Comparison of ENCODE assay signal across 12 mouse cellular contexts in genomic region chr10:79738259-79738658, GRCm38 (mm10). TPM values are rescaled to one million over a fixed set of nuclear protein-coding genes. Genes with fewer than 3 reads are reported as not detected.
DNase-seq lines count a peak whose midpoint lies in the region; ATAC-seq and TF ChIP-seq lines count a peak whose summit lies in the region.
"Had no signal": no experiment of that assay in that cellular context is flagged by ENCODE, and none has a peak within 500 bp of the region (broad histone marks: within the 10 kb centered on the region; RNA-seq: fewer than 3 reads in every experiment).

No protein-coding gene starts in this region.

- H3K9me3 ChIP-seq in heart, postnatal 0 days (replicated peaks; ENCODE audit: control insufficient read depth, low read length) = peaks cover 7% of the 10 kb centered on the region; the same call in 1 of the 2 replicates
- H3K9me3 ChIP-seq in heart, embryonic 11.5 days (replicated peaks; ENCODE audit: control insufficient read depth, low read length) = peaks cover 58% of the 10 kb centered on the region
- H3K9me3 ChIP-seq in lung, embryonic 14.5 days (ENCODE audit: low read depth, low read length) = peaks cover 54% of the 10 kb centered on the region
- peaks cover 28% of the 10 kb centered on the region for H3K9me3 ChIP-seq in midbrain, embryonic 10.5 days (replicated peaks)

- no peaks in the 10 kb centered on the region for H3K27me3 ChIP-seq in heart, postnatal 0 days (ENCODE audit: control insufficient read depth, insufficient read depth, low read length)
- peaks cover 24% of the 10 kb centered on the region for H3K27me3 ChIP-seq in heart, embryonic 11.5 days (ENCODE audit: control insufficient read depth, insufficient read depth, low read length)
- no peaks in the 10 kb centered on the region for H3K27me3 ChIP-seq in lung, embryonic 14.5 days (ENCODE audit: insufficient read depth, low read length)
- no peaks in the 10 kb centered on the region for H3K27me3 ChIP-seq in small intestine, adult 2 months (ENCODE audit: control insufficient read depth, insufficient read depth, low read length)
- peaks cover 35% of the 10 kb centered on the region for H3K27me3 ChIP-seq in midbrain, embryonic 10.5 days (ENCODE audit: low read depth, poor library complexity, severe bottlenecking)

- H3K27ac ChIP-seq in heart, postnatal 0 days (ENCODE audit: low read depth) = no peak overlapping the region
- no peak overlapping the region for H3K27ac ChIP-seq in heart, embryonic 11.5 days (ENCODE audit: low read depth, low read length)
- no peak overlapping the region for H3K27ac ChIP-seq in lung, embryonic 14.5 days (ENCODE audit: low read depth)
- H3K27ac ChIP-seq in small intestine, adult 2 months (ENCODE audit: insufficient read depth, low read depth, low read length) = no peak overlapping the region
- H3K27ac ChIP-seq in midbrain, embryonic 10.5 days (replicated peaks) = no peak overlapping the region
- H3K27ac ChIP-seq: neural tube, embryonic 13.5 days had no signal

- no peak overlapping the region for H3K4me3 ChIP-seq in heart, postnatal 0 days (ENCODE audit: low read depth, low read length)
- H3K4me3 ChIP-seq in heart, embryonic 11.5 days (ENCODE audit: low read depth, low read length) = no peak overlapping the region
- H3K4me3 ChIP-seq in lung, embryonic 14.5 days (ENCODE audit: low read depth, low read length) = no peak overlapping the region
- H3K4me3 ChIP-seq in small intestine, adult 2 months (ENCODE audit: low read depth, low read length) = no peak overlapping the region
- no peak overlapping the region for H3K4me3 ChIP-seq in midbrain, embryonic 10.5 days
- H3K4me3 ChIP-seq: neural tube, embryonic 13.5 days had no signal

- peak; percentile 38 for TF ChIP-seq CTCF in heart, postnatal 0 days (IDR thresholded peaks at IDR 0.05; ENCODE audit: low read depth)
- TF ChIP-seq CTCF in lung, embryonic 14.5 days (IDR thresholded peaks at IDR 0.05; ENCODE audit: low read depth) = peak; percentile 56
- TF ChIP-seq CTCF in brain, embryonic 14.5 days (IDR thresholded peaks at IDR 0.05; ENCODE audit: borderline replicate concordance, extremely low read depth, insufficient read depth, insufficient read length) = peak; percentile 57
- peak; percentile 40; the same call in 1 of the 2 replicates for TF ChIP-seq CTCF in small intestine, adult 2 months (IDR thresholded peaks at IDR 0.05; ENCODE audit: extremely low read depth, insufficient read length, insufficient replicate concordance, low read depth, low read length)

- no peak for TF ChIP-seq POLR2A in brain, embryonic 14.5 days (IDR thresholded peaks at IDR 0.05; ENCODE audit: borderline replicate concordance, extremely low read depth, insufficient read depth, insufficient read length, poor library complexity, severe bottlenecking)
- no peak for TF ChIP-seq POLR2A in small intestine, adult 2 months (IDR thresholded peaks at IDR 0.05; ENCODE audit: low read depth, low read length)

- WGBS in heart, postnatal 0 days = 94% methylated on average over 10 of the region's 10 CpGs
- 93% methylated on average over 10 of the region's 10 CpGs for WGBS in heart, embryonic 11.5 days (ENCODE audit: insufficient replicate concordance)
- 93% methylated on average over 10 of the region's 10 CpGs for WGBS in lung, embryonic 14.5 days
- WGBS in small intestine, adult 2 months = 93% methylated on average over 10 of the region's 10 CpGs
- 89% methylated on average over 10 of the region's 10 CpGs for WGBS in midbrain, embryonic 10.5 days

- no peak overlapping the region for H3K9ac ChIP-seq in heart, postnatal 0 days (replicated peaks; ENCODE audit: low read depth, low read length)
- H3K9ac ChIP-seq in heart, embryonic 11.5 days (ENCODE audit: low read depth, low read length) = no peak overlapping the region
- no peak overlapping the region for H3K9ac ChIP-seq in lung, embryonic 14.5 days
- H3K9ac ChIP-seq: neural tube, embryonic 13.5 days had no signal

- TF ChIP-seq EP300 in heart, postnatal 0 days (IDR thresholded peaks at IDR 0.05; ENCODE audit: low read depth) = no peak

- H3K4me1 ChIP-seq in heart, postnatal 0 days (ENCODE audit: control insufficient read depth, insufficient read depth) = no peaks in the 10 kb centered on the region
- peaks cover 3% of the 10 kb centered on the region; the same call in 1 of the 2 replicates for H3K4me1 ChIP-seq in heart, embryonic 11.5 days (ENCODE audit: control insufficient read depth, insufficient read depth, low read length)
- H3K4me1 ChIP-seq in lung, embryonic 14.5 days (ENCODE audit: insufficient read depth) = no peaks in the 10 kb centered on the region
- H3K4me1 ChIP-seq in small intestine, adult 2 months (ENCODE audit: control insufficient read depth, insufficient read depth, insufficient read length, low read length) = peaks cover 13% of the 10 kb centered on the region
- peaks cover 17% of the 10 kb centered on the region for H3K4me1 ChIP-seq in midbrain, embryonic 10.5 days
- H3K4me1 ChIP-seq: neural tube, embryonic 13.5 days had no signal

- no peak for ATAC-seq in heart, postnatal 0 days (ENCODE audit: insufficient read depth, low read depth)
- ATAC-seq in heart, embryonic 11.5 days (replicated peaks; ENCODE audit: insufficient number of reproducible peaks, low FRiP score, low TSS enrichment) = no peak
- ATAC-seq in lung, embryonic 14.5 days (ENCODE audit: insufficient read depth) = no peak

- DNase-seq in heart, postnatal 0 days (ENCODE audit: low spot score) = no peak
- no peak for DNase-seq in lung, embryonic 14.5 days
- DNase-seq in lung, postnatal 25 days (ENCODE audit: low spot score) = no peak
- DNase-seq in brain, embryonic 14.5 days (ENCODE audit: low read depth) = no peak
- DNase-seq in midbrain, embryonic 10.5 days (ENCODE audit: low spot score) = no peak
- DNase-seq in ovary, postnatal 10 days (ENCODE audit: low spot score) = no peak
- DNase-seq: heart, postnatal 36 days had no signal

- H3K36me3 ChIP-seq in heart, postnatal 0 days (replicated peaks; ENCODE audit: control insufficient read depth, insufficient read depth, low read length) = peaks cover 85% of the 10 kb centered on the region
- peaks cover 78% of the 10 kb centered on the region for H3K36me3 ChIP-seq in heart, embryonic 11.5 days (ENCODE audit: control insufficient read depth, insufficient read depth, low read length)
- peaks cover 89% of the 10 kb centered on the region for H3K36me3 ChIP-seq in lung, embryonic 14.5 days (ENCODE audit: insufficient read depth)
- peaks cover 74% of the 10 kb centered on the region for H3K36me3 ChIP-seq in small intestine, adult 2 months (ENCODE audit: control insufficient read depth, insufficient read depth, low read length)
- H3K36me3 ChIP-seq in midbrain, embryonic 10.5 days = peaks cover 98% of the 10 kb centered on the region

- H3K4me2 ChIP-seq in heart, postnatal 0 days (ENCODE audit: low read depth, low read length) = no peak overlapping the region
- no peak overlapping the region for H3K4me2 ChIP-seq in heart, embryonic 11.5 days
- no peak overlapping the region for H3K4me2 ChIP-seq in lung, embryonic 14.5 days
- H3K4me2 ChIP-seq: neural tube, embryonic 13.5 days had no signal

RNA-seq across cellular contexts. Expression of gene Polrmt, which starts 8.1 kb away (rescaled TPM):
- total RNA-seq in heart, postnatal 0 days (2014; rRNA removed; ENCODE audit: low replicate concordance) = 36.9 and 56.2 TPM in 2 replicates
- 25.1 and 26.3 TPM in 2 replicates for polyA plus RNA-seq in heart, postnatal 0 days (2015; fragmentation: Nextera tagmentation; extraction: Ambion mirVana)
- 22.7 and 23.6 TPM in 2 replicates for polyA plus RNA-seq in heart, embryonic 11.5 days (2014; fragmentation: Nextera tagmentation; extraction: Ambion mirVana)
- 44.2 and 44.6 TPM in 2 replicates for polyA plus RNA-seq in lung, embryonic 14.5 days (2014; fragmentation: Nextera tagmentation; extraction: Ambion mirVana)
- polyA plus RNA-seq in brain, embryonic 14.5 days (2012; rRNA removed) = 63.0 and 81.6 TPM in 2 replicates
- 38.7 and 50.0 TPM in 2 replicates for polyA plus RNA-seq in small intestine, adult 2 months (2012; rRNA removed)
- 48.6 and 51.7 TPM in 2 replicates for polyA plus RNA-seq in midbrain, embryonic 10.5 days (2016; fragmentation: Nextera tagmentation; extraction: Ambion mirVana)

RNA-seq across cellular contexts. Expression of gene Fgf22, which starts 16.6 kb away (rescaled TPM):
- not detected in 2 replicates for total RNA-seq in heart, postnatal 0 days (2014; rRNA removed; ENCODE audit: low replicate concordance)
- 0.14 TPM in 1 of 2 replicates, not detected in the other for polyA plus RNA-seq in heart, postnatal 0 days (2015; fragmentation: Nextera tagmentation; extraction: Ambion mirVana)
- polyA plus RNA-seq in heart, embryonic 11.5 days (2014; fragmentation: Nextera tagmentation; extraction: Ambion mirVana) = 0.26 TPM in 1 of 2 replicates, not detected in the other
- 0.30 and 0.41 TPM in 2 replicates for polyA plus RNA-seq in lung, embryonic 14.5 days (2014; fragmentation: Nextera tagmentation; extraction: Ambion mirVana)
- polyA plus RNA-seq in brain, embryonic 14.5 days (2012; rRNA removed) = 0.28 and 0.74 TPM in 2 replicates
- polyA plus RNA-seq in small intestine, adult 2 months (2012; rRNA removed) = not detected in 2 replicates
- polyA plus RNA-seq in midbrain, embryonic 10.5 days (2016; fragmentation: Nextera tagmentation; extraction: Ambion mirVana) = 0.27 and 0.42 TPM in 2 replicates
- total RNA-seq: adrenal gland, postnatal 4 days; heart, postnatal 36 days had no signal

RNA-seq across cellular contexts. Expression of gene Hcn2, which starts 21.8 kb away (rescaled TPM):
- 3.5 and 5.5 TPM in 2 replicates for total RNA-seq in heart, postnatal 0 days (2014; rRNA removed; ENCODE audit: low replicate concordance)
- polyA plus RNA-seq in heart, postnatal 0 days (2015; fragmentation: Nextera tagmentation; extraction: Ambion mirVana) = 0.40 and 0.45 TPM in 2 replicates
- polyA plus RNA-seq in heart, embryonic 11.5 days (2014; fragmentation: Nextera tagmentation; extraction: Ambion mirVana) = 0.13 and 0.14 TPM in 2 replicates
- 0.14 TPM in 1 of 2 replicates, not detected in the other for polyA plus RNA-seq in lung, embryonic 14.5 days (2014; fragmentation: Nextera tagmentation; extraction: Ambion mirVana)
- polyA plus RNA-seq in brain, embryonic 14.5 days (2012; rRNA removed) = 8.3 and 16.1 TPM in 2 replicates
- polyA plus RNA-seq in small intestine, adult 2 months (2012; rRNA removed) = 8.3 and 19.2 TPM in 2 replicates
- polyA plus RNA-seq in midbrain, embryonic 10.5 days (2016; fragmentation: Nextera tagmentation; extraction: Ambion mirVana) = 0.05 TPM in 2 replicates
- polyA plus RNA-seq: lung, embryonic 16.5 days had no signal

RNA-seq across cellular contexts. Expression of gene Rnf126, which starts 28.5 kb away (rescaled TPM):
- total RNA-seq in heart, postnatal 0 days (2014; rRNA removed; ENCODE audit: low replicate concordance) = 38.6 and 67.5 TPM in 2 replicates
- 35.9 and 37.6 TPM in 2 replicates for polyA plus RNA-seq in heart, postnatal 0 days (2015; fragmentation: Nextera tagmentation; extraction: Ambion mirVana)
- polyA plus RNA-seq in heart, embryonic 11.5 days (2014; fragmentation: Nextera tagmentation; extraction: Ambion mirVana) = 63.1 and 69.0 TPM in 2 replicates
- polyA plus RNA-seq in lung, embryonic 14.5 days (2014; fragmentation: Nextera tagmentation; extraction: Ambion mirVana) = 107 and 123 TPM in 2 replicates
- polyA plus RNA-seq in brain, embryonic 14.5 days (2012; rRNA removed) = 157 and 182 TPM in 2 replicates
- 130 and 222 TPM in 2 replicates for polyA plus RNA-seq in small intestine, adult 2 months (2012; rRNA removed)
- 109 and 118 TPM in 2 replicates for polyA plus RNA-seq in midbrain, embryonic 10.5 days (2016; fragmentation: Nextera tagmentation; extraction: Ambion mirVana)

RNA-seq across cellular contexts. Expression of gene Bsg, which starts 34.0 kb away (rescaled TPM):
- total RNA-seq in heart, postnatal 0 days (2014; rRNA removed; ENCODE audit: low replicate concordance) = 1,449 and 1,606 TPM in 2 replicates
- 1,256 and 1,260 TPM in 2 replicates for polyA plus RNA-seq in heart, postnatal 0 days (2015; fragmentation: Nextera tagmentation; extraction: Ambion mirVana)
- polyA plus RNA-seq in heart, embryonic 11.5 days (2014; fragmentation: Nextera tagmentation; extraction: Ambion mirVana) = 1,233 and 1,252 TPM in 2 replicates
- polyA plus RNA-seq in lung, embryonic 14.5 days (2014; fragmentation: Nextera tagmentation; extraction: Ambion mirVana) = 842 and 871 TPM in 2 replicates
- polyA plus RNA-seq in brain, embryonic 14.5 days (2012; rRNA removed) = 593 and 631 TPM in 2 replicates
- polyA plus RNA-seq in small intestine, adult 2 months (2012; rRNA removed) = 1,266 and 1,465 TPM in 2 replicates
- polyA plus RNA-seq in midbrain, embryonic 10.5 days (2016; fragmentation: Nextera tagmentation; extraction: Ambion mirVana) = 607 and 655 TPM in 2 replicates
